Mouse (Mus musculus) limb, embryonic 12.5 days (tissue): ENCODE measurements around the gene Sez6l2. TPM values are rescaled to one million over a fixed set of nuclear protein-coding genes. Genes with fewer than 3 reads are reported as not detected.

ENCODE experiments used
- ATAC-seq: fragments of 200-750 bp; cut with Nextera tagmentation; 2 replicates; pipeline ENCODE4 v1.8.0; 2017; ENCODE audit warnings: low read depth, moderate TSS enrichment; ENCODE audit not compliant: insufficient number of reproducible peaks, insufficient read depth, low FRiP score, low TSS enrichment
- H3K27ac ChIP-seq: fragments of 300-500 bp; sonication (generic); 2 replicates; pipeline ENCODE4 v1.5.1; 2016; ENCODE audit warnings: mild to moderate bottlenecking, moderate library complexity
- H3K27me3 ChIP-seq: fragments of 300-500 bp; sonication (generic); 2 replicates; pipeline ENCODE4 v1.6.1; 2016; ENCODE audit warnings: mild to moderate bottlenecking, moderate library complexity
- H3K36me3 ChIP-seq: fragments of 300-500 bp; sonication (generic); 2 replicates; pipeline ENCODE4 v1.6.1; 2016; ENCODE audit warnings: mild to moderate bottlenecking, moderate library complexity
- H3K4me1 ChIP-seq: fragments of 300-500 bp; sonication (generic); replicated peaks from 2 replicates; pipeline ENCODE4 v1.6.1; 2016
- H3K4me2 ChIP-seq: fragments of 300-500 bp; sonication (generic); 2 replicates; pipeline ENCODE4 v1.6.1; 2016; ENCODE audit warnings: mild to moderate bottlenecking, moderate library complexity
- H3K4me3 ChIP-seq: fragments of 300-500 bp; sonication (generic); replicated peaks from 2 replicates; pipeline ENCODE4 v1.5.1; 2016; ENCODE audit warnings: mild to moderate bottlenecking
- H3K9ac ChIP-seq: fragments of 300-500 bp; sonication (generic); replicated peaks from 2 replicates; pipeline ENCODE4 v1.6.1; 2016; ENCODE audit warnings: mild to moderate bottlenecking, moderate library complexity
- H3K9me3 ChIP-seq: fragments of 300-500 bp; sonication (generic); 2 replicates; pipeline ENCODE4 v1.6.1; 2016; ENCODE audit warnings: mild to moderate bottlenecking, moderate library complexity
- WGBS: fragments of 180-500 bp; shearing (Covaris S2); methylation state at CpG from one replicate; pipeline ENCODE4 v1.1.7; 2016; 5-methylcytosine and 5-hydroxymethylcytosine counted together
- polyA plus RNA-seq: library from polyadenylated mRNA; unstranded; fragments of >200 nt; fragmentation: Nextera tagmentation; extraction: Ambion mirVana; gene quantifications from 2 replicates; pipeline ENCODE4 v1.2.1, GENCODE M21; 2016

Gene Sez6l2
- polyA plus RNA-seq, 1 experiment from 2014 or later, result 0.35 TPM

DNA sequence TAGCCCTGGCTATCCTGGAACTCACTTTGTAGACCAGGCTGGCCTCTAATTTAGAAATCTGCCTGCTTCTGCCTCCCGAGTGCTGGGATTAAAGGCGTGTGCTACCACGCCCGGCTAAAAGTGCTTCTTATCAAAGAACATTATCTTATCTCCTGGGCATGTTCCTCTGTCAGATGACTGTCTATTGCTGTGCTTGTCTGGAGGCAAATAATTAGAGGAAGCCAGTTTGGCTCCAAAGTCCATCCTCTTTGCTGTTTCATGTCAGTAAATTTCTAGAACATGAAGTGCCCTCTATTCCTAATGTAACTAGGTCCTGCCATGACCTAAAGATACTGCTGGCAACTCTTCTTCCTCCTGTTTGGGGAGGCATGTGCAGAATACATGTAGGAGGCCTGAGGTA lies 31.7 kb downstream of the Sez6l2 start:
- 91% methylated on average over 4 of the region's 4 CpGs for WGBS
- H3K9ac ChIP-seq, result no peak overlapping the region
- H3K4me1 ChIP-seq, result peaks cover 8% of the 10 kb centered on the region; the same call in 1 of the 2 replicates
- no peak overlapping the region for H3K4me2 ChIP-seq
- no peak overlapping the region for H3K27ac ChIP-seq
- no peak for ATAC-seq
- no peak overlapping the region for H3K4me3 ChIP-seq
- peaks cover 37% of the 10 kb centered on the region for H3K36me3 ChIP-seq
- H3K27me3 ChIP-seq, result no peaks in the 10 kb centered on the region
- H3K9me3 ChIP-seq, result no peaks in the 10 kb centered on the region

GRCm38 (mm10) chr7:126983113-126983512 lies 32.8 kb downstream of the Sez6l2 start:
- ATAC-seq, result no peak
- H3K4me1 ChIP-seq, result 0 out of 2 replicates have a peak, but pooled peaks cover 4% of the 10 kb centered on the region
- H3K9ac ChIP-seq, result no peak overlapping the region
- no peaks in the 10 kb centered on the region for H3K9me3 ChIP-seq
- peaks cover 32% of the 10 kb centered on the region for H3K36me3 ChIP-seq
- H3K27me3 ChIP-seq, result no peaks in the 10 kb centered on the region
- no peak overlapping the region for H3K27ac ChIP-seq
- H3K4me2 ChIP-seq, result no peak overlapping the region
- H3K4me3 ChIP-seq, result no peak overlapping the region
- 80% methylated on average over 7 of the region's 7 CpGs for WGBS

- Histone ChIP-seq H3K4me2 (no peak overlapping the region), H3K27ac (no peak overlapping the region), H3K9ac (no peak overlapping the region), H3K36me3 (peaks cover 15% of the 10 kb centered on the region), H3K27me3 (no peaks in the 10 kb centered on the region), H3K4me3 (no peak overlapping the region), H3K4me1 (0 out of 2 replicates have a peak, but pooled peaks cover 4% of the 10 kb centered on the region), H3K9me3 (no peaks in the 10 kb centered on the region)
- 33% methylated on average over 10 of the region's 10 CpGs for WGBS
- ATAC-seq, result no peak
These were observed 34.5 kb downstream of the Sez6l2 start for GRCm38 (mm10) chr7:126984667-126985444.

GRCm38 (mm10) chr7:126986319-126986718 lies 36.0 kb downstream of the Sez6l2 start:
- no peak for ATAC-seq
- peaks cover 2% of the 10 kb centered on the region; the same call in 1 of the 2 replicates for H3K36me3 ChIP-seq
- 42% methylated on average over 9 of the region's 9 CpGs for WGBS

DNA sequence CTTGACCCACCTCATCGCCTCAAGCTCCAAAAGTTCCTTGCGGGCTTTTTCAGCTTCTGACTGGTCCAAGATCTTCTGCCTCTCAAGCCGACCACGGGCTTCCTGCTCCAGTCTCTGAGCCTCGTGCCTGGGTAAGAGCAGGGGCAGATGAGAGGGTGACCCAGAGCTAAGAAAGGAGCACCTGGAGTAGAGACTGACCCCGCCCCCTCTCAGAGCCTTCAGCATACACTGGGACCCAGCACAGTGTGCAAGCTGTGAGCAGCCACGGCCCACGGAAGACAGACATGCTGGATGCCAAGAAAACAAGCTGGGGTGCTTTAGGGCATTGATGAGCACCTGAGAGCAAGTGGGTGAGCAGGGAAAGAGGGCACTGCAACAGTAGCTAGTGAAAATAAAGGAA lies 38.5 kb downstream of the Sez6l2 start:
- H3K4me1 ChIP-seq, result 0 out of 2 replicates have a peak, but pooled peaks cover 4% of the 10 kb centered on the region
- no peak for ATAC-seq
- H3K36me3 ChIP-seq, result no peaks in the 10 kb centered on the region
- WGBS, result 76% methylated on average over 8 of the region's 8 CpGs
- no peak overlapping the region; the same call in 1 of the 2 replicates for H3K9ac ChIP-seq
- no peaks in the 10 kb centered on the region for H3K27me3 ChIP-seq
- H3K4me3 ChIP-seq, result no peak overlapping the region
- H3K27ac ChIP-seq, result no peak overlapping the region
- no peak overlapping the region for H3K4me2 ChIP-seq
- H3K9me3 ChIP-seq, result no peaks in the 10 kb centered on the region

More at GRCm38 (mm10) chr7:126986319-126986718, 36.0 kb downstream of the Sez6l2 start:
- H3K4me3 ChIP-seq, result no peak overlapping the region
- H3K4me1 ChIP-seq, result 0 out of 2 replicates have a peak, but pooled peaks cover 4% of the 10 kb centered on the region
- no peak overlapping the region for H3K27ac ChIP-seq
- no peaks in the 10 kb centered on the region for H3K27me3 ChIP-seq
- H3K9me3 ChIP-seq, result no peaks in the 10 kb centered on the region
- H3K9ac ChIP-seq, result no peak overlapping the region
- H3K4me2 ChIP-seq, result no peak overlapping the region

- Histone ChIP-seq H3K4me2 (no peak overlapping the region), H3K27me3 (no peaks in the 10 kb centered on the region), H3K4me1 (no peaks in the 10 kb centered on the region), H3K36me3 (no peaks in the 10 kb centered on the region), H3K4me3 (no peak overlapping the region), H3K9ac (no peak overlapping the region), H3K9me3 (no peaks in the 10 kb centered on the region), H3K27ac (no peak overlapping the region)
- 90% methylated on average over 4 of the region's 4 CpGs for WGBS
- ATAC-seq, result no peak
These were observed 46.1 kb downstream of the Sez6l2 start for GRCm38 (mm10) chr7:126996449-126996848.

GRCm38 (mm10) chr7:126999568-126999967 lies 49.2 kb downstream of the Sez6l2 start:
- no peak for ATAC-seq
- 77% methylated on average over 10 of the region's 10 CpGs for WGBS
- Histone ChIP-seq H3K27ac (no peak overlapping the region), H3K4me2 (no peak overlapping the region), H3K9ac (no peak overlapping the region), H3K4me3 (no peak overlapping the region), H3K36me3 (no peaks in the 10 kb centered on the region), H3K9me3 (no peaks in the 10 kb centered on the region), H3K4me1 (no peaks in the 10 kb centered on the region), H3K27me3 (no peaks in the 10 kb centered on the region)

DNA sequence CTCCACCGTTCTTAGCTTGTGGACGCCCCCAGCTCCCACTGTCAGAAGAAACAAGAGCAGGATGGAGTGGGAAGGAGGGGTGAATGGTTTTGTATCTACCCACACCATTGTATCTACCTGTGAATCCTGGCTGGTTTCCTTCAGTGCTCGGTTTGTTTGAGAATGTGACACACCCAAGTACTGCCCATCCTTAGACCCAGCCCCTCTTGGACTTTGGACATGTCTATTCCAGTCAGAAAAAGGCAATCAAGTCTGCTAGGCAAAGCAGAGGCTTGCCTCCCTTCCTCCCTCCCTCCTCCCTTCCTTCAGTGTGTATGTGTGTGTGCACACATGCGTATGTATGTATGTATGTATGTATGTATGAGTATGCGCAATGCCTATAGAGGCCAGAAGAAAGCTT lies 53.3 kb downstream of the Sez6l2 start:
- Histone ChIP-seq H3K36me3 (no peaks in the 10 kb centered on the region), H3K27me3 (no peaks in the 10 kb centered on the region), H3K4me2 (no peak overlapping the region), H3K27ac (no peak overlapping the region), H3K4me1 (no peaks in the 10 kb centered on the region; the same call in 1 of the 2 replicates), H3K9me3 (no peaks in the 10 kb centered on the region), H3K4me3 (no peak overlapping the region), H3K9ac (no peak overlapping the region)
- ATAC-seq, result no peak
- WGBS, result 90% methylated on average over 5 of the region's 5 CpGs

DNA sequence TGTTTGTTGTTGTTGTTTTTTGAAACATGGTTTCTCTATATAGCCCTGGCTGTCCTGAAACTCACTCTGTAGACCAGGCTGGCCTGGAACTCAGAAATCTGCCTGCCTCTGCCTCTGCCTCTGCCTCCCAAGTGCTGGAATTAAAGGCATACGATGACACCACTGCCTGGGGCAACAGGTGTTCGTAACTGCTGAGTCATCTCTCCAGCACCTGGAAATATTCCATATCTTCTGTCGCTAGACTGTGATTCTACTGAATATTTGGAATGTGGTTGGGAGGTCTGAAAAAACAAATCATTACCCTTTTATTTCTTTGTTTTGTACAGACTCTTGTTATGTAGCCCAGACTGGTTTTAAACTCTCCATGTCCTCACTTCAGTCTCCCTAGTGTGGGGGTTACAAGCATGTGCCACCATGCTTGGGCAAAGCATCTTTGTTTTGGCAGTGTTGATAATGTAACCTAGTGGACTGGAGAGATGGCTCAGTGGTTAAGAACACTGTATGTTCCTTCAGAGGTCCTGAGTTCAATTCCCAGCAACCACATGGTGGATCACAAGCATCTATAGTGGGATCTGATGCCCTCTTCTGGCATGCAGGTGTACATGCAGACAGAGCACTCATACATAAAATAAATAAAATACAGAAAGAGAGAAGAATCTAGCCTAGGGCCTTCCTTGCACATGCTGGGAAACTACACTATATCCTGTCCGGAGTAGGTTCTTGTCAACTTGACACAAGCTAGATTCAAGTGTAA lies 53.9 kb downstream of the Sez6l2 start:
- Histone ChIP-seq H3K4me2 (no peak overlapping the region), H3K36me3 (no peaks in the 10 kb centered on the region), H3K9ac (no peak overlapping the region), H3K27ac (no peak overlapping the region), H3K9me3 (no peaks in the 10 kb centered on the region), H3K4me3 (no peak overlapping the region), H3K4me1 (no peaks in the 10 kb centered on the region; the same call in 1 of the 2 replicates), H3K27me3 (no peaks in the 10 kb centered on the region)
- ATAC-seq, result no peak
- WGBS, result 80% methylated on average over 4 of the region's 4 CpGs

DNA sequence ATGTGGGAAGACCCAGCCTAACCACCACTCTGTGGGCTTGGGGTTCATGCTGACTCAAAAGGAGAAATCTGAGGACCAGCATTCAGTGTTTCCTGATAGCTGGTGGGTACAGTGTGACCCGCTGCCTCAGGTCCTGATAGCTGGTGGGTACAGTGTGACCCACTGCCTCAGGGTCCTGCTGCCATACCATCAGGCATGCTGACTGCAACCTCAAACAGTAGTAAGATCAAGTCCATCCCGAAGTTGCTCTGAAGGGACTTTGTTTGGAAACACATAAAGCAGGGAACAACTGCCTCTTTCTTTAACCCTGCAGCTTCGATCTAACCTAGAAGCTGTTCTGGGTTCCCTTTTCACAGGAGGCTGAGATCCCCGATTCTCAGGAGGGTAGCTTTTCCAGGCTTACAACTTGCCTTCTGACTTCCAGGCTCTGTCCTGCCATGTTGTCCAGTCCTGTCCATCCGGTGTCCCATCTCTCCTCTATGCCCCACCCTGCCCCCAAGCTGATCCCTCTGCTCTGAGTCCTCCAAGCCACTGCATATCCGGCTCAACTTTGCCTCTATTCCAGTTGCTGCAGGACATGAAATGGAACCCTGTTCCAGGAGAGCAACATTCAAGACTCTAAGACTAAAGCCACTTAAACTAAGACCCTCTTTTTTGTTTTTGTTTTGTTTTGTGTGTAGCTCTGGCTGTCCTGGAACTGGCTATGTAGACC lies 57.1 kb downstream of the Sez6l2 start:
- 81% methylated on average over 6 of the region's 6 CpGs for whole genome bisulfite sequencing
- H3K9ac ChIP-seq, result peak overlapping the region; percentile 14; the same call in 1 of the 2 replicates
- H3K4me3 ChIP-seq, result no peak overlapping the region
- no peak for ATAC-seq
- H3K27ac ChIP-seq, result no peak overlapping the region
- no peak overlapping the region for H3K4me2 ChIP-seq
- H3K27me3 ChIP-seq, result no peaks in the 10 kb centered on the region
- H3K36me3 ChIP-seq, result peaks cover 3% of the 10 kb centered on the region; the same call in 1 of the 2 replicates
- no peaks in the 10 kb centered on the region; the same call in 1 of the 2 replicates for H3K4me1 ChIP-seq
- no peaks in the 10 kb centered on the region for H3K9me3 ChIP-seq
